Mouse (Mus musculus): ENCODE results near the gene Cyp26b1. TPM values are rescaled to one million over a fixed set of nuclear protein-coding genes. Genes with fewer than 3 reads are reported as not detected.

Cyp26b1 gene
- total RNA-seq, 2 experiments from 2014 or later, result 2.4 to 23.4 TPM

DNA sequence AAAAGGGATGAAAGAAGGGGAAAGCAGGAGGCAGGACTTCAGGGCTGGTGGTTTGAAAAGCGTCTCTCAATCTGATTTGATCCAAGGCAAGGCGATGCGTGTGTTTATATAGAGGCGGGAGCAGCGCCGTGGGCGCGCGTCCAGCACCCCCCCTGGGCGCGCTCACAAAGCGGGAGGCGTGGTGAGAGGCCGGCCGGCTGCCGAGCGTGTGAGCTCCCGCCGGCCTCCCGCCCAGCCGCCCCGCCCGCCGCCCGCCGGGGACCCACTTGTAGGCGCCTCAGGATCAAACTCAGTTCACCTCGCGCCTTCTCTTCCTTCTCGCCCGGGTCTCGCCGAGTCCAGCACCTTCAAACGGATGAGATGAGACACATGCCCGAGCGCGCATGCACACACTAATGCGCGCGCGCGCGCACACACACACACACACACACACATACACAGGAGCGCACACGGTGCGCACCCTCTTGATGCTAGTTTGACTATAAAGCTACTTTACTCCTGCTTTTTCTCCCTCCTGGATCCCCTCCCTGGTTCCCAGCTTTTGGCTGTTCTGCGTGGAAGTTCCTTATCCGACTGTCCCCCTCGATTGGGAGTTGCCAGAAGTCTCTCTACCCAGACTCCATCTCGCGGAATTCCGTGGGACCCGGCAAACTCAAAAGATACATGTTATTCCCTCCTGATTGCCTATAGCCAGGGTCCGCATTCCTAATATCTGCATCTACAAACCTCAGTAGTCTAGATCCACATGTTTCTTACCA, 4.6 kb downstream of the Cyp26b1 start:
- intact Hi-C loops (cut with DNase I), result loop anchor here (5.0 kb wide), 1 partner anchor 322 kb away; no protein-coding TSS in a partner anchor
- DNase-seq (ENCODE audit: low spot score), result no peak

DNA sequence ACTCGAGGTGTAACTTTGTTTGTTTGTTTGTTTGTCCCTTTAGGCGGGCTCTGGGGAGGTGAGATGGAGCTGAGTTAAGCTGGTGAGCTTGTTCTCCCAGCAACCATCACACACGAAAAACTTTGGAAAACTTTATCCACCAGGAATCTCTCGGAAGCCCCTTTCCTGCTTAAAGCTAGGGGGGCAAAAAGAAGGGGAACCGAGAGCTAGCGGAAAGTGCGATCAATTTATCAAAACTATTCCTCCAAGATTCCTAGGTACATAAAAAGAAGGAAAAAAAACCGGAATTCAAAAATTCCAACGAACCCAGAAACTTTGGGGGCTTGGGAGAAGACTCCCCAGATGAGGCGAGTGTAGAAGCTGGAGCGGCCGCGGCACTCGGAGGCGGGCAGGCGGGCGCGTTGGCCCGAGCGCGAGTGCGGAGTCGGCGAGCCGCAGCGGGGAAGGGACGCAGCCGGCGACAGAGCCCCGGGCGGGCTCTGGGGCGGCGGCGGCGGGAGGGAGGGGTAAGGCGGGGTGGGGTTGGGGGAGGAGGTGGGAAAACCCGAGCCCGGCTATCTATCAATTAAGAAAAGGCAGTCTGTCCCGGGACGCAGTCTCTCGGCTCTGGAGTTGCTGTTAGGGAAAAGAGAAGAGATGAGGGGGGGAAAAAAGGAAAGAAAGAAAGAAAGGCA, 5.3 kb downstream of the Cyp26b1 start:
- intact Hi-C loops (cut with DNase I), result loop anchor here (5.0 kb wide), 1 partner anchor 321 kb away; no protein-coding TSS in a partner anchor
- DNase-seq (ENCODE audit: low spot score), result no peak

DNA sequence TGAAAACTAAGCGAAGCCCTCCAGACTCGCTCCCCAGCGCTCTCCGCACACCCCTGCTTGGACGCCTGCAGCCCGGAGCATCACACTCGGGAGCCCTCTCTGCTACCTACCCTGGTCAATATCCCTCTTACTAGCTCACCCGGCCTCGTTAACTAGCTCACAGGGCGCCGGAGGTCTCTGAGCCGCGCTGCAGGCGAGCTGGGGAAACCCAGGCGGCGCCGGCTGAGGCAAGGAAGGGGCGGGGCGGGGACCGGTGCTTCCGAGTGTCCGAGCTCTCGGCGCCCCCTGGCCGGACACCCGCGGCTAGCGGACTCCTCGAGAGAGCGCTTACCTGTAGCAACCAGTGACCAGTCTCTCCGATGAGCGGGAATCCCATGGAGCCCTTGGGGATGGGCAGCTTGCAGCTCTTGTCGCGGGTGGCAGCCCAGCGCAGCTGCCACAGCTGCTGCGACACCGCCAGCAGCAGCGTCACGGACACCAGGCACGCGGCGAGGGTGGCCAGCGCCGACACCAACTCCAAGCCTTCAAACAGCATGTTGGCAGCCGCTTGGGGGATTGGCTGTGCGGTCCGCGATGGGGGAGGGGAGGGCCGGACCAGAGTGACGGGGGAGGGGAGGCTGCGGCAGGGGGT, 6.1 kb downstream of the Cyp26b1 start:
- DNase-seq (ENCODE audit: low spot score), result peak; percentile 27
- intact Hi-C loops (cut with DNase I), result loop anchor here (2.0 to 5.0 kb wide), 2 partner anchors 53 to 320 kb away; no protein-coding TSS in a partner anchor

GRCm38 (mm10) chr6:84586551-84587200, 7.0 kb downstream of the Cyp26b1 start:
- no peak for DNase-seq (ENCODE audit: low spot score)
- intact Hi-C loops (cut with DNase I), result loop anchor here (2.0 to 5.0 kb wide), 2 partner anchors 54 to 319 kb away; no protein-coding TSS in a partner anchor

- DNase-seq (ENCODE audit: low spot score), result no peak
Observed at GRCm38 (mm10) chr6:84585686-84586300, 7.9 kb downstream of the Cyp26b1 start.

GRCm38 (mm10) chr6:84584783-84585685, 8.7 kb downstream of the Cyp26b1 start:
- intact Hi-C loops (cut with DNase I), result loop anchor here (5.0 kb wide), 1 partner anchor 318 kb away; no protein-coding TSS in a partner anchor
- DNase-seq (ENCODE audit: low spot score), result peak; percentile 53

More at GRCm38 (mm10) chr6:84585686-84586300, 7.9 kb downstream of the Cyp26b1 start:
- intact Hi-C loops (cut with DNase I), result loop anchor here (2.0 to 5.0 kb wide), 2 partner anchors 55 to 318 kb away; no protein-coding TSS in a partner anchor

DNA sequence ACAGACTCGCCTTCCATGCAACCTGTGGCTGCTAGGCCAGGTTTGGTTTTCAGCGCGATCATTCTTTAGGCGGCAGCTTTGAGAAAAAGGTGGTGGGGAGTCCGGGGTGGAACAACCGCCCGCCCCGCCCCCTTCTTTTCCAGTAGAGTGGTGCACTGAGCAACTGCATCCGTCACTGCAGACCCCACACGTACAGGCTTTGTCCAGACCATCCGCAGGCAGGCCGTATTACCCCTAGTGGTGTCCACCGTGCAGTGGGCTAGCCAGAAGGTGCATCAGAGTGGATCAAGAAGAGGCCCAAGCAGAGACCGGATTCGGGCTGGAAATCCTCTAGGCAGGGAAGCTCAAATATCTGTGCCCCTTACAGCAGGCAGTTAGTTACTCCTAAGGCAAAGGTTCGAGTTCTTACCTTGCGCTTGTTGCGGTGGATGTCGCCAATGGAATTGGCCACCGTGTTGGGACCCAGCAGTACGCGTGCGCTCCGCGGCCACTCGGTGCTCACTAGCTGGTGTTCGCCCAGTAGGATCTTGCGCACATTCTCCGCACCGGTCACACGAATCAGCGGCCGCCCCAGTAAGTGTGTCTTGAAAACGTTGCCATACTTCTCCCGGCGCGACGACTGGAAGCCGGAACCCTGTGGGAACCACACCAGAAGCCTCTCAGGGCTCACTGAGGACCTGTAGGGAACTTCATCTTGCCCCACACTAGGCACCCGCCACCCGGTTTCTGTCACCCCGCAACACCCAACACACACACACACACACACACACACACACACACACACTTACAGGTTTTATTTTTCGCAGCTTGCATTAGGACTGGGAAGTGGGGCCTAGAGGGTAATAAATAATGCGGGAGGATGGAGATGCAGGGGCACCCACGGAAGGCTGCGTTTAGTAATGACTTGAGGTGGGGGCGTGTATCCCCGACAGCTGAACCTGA, 9.6 kb downstream of the Cyp26b1 start:
- DNase-seq (ENCODE audit: low spot score), result no peak
- intact Hi-C loops (cut with DNase I), result no loop called here

GRCm38 (mm10) chr6:84583371-84583770, 10.3 kb downstream of the Cyp26b1 start:
- DNase-seq (ENCODE audit: low spot score), result peak; percentile 51
- intact Hi-C loops (cut with DNase I), result no loop called here

GRCm38 (mm10) chr6:84582826-84583225, 10.9 kb downstream of the Cyp26b1 start:
- intact Hi-C loops (cut with DNase I), result no loop called here

DNA sequence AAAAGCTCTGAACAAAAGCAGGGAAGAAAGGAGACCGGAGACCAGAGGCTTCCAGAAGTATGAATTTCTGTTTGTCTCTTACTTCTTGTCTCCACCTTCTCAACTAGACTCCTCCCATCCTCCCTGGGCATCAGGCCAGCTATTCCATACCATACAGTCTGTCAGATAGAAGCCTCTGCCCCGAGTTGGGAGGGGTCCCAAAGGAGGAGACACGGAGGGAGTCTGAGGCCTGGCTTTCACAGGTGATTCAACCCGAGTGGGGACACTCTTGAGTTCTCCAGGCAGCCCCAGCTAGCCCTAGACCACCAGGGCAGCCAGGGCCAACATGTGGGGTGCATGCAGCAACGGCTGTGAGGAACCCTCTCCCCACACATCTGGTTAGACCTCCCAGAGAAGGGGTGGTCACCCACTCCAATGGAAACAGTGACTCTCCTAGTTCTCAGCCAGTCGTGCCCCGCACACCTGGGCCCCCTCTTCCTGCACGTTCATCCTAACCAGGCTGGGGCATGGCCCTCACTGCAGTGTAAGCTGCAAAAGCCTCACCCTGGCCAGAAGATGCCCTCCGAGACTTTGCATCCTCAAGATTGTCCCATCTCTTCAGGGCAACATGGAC, 11.8 kb downstream of the Cyp26b1 start:
- intact Hi-C loops (cut with DNase I), result no loop called here
- DNase-seq (ENCODE audit: low spot score), result no peak

More at GRCm38 (mm10) chr6:84582826-84583225, 10.9 kb downstream of the Cyp26b1 start:
- DNase-seq (ENCODE audit: low spot score), result no peak

DNA sequence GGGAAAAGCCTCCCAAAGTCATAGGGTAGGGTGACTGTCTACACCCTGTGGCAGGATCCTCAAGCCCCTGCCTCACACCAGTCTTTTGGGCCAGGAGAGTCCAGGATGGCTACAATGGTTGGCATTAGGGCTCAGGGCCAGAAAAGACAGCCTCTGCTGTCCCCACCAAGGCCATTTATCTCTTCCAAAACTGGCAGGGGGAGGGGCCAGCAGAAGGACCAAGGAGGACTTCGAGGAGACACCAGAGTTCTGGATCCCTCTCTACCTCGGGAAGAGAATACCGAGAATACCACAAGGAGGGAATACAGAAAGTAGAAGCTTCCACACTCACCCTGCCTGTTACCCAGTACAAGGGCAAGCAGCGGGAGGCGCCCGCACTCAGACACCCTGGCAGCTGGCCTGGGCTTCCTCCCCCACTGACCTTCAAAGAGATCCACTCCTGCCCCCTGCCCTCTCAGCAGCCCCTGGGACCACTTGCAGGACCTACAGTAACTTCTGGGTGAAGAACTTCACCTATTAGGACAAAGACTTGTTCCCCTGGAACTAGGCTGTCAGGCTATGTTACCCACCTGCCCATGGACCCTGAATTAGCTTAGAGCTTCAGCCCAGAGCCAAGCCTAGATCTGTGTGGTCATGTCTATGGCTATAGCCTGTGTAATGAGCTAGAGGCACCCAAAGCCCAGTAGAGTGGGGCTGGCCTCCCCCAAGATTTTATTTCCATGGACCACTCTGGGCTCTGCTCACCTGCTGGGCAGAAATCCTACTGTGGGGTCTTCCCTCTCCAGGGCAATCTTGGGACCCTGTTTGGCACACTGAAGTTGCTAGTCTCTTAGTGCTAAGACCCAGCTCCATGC, 12.5 kb downstream of the Cyp26b1 start:
- intact Hi-C loops (cut with DNase I), result no loop called here
- no peak for DNase-seq (ENCODE audit: low spot score)

- intact Hi-C loops (cut with DNase I), result loop anchor here (5.0 kb wide), 2 partner anchors 172 to 487 kb away; no protein-coding TSS in a partner anchor
Observed at GRCm38 (mm10) chr6:84579508-84579907, 14.2 kb downstream of the Cyp26b1 start.

GRCm38 (mm10) chr6:84578928-84579327, 14.8 kb downstream of the Cyp26b1 start:
- DNase-seq (ENCODE audit: low spot score), result no peak
- intact Hi-C loops (cut with DNase I), result loop anchor here (5.0 kb wide), 2 partner anchors 172 to 487 kb away; no protein-coding TSS in a partner anchor

More at GRCm38 (mm10) chr6:84579508-84579907, 14.2 kb downstream of the Cyp26b1 start:
- no peak for DNase-seq (ENCODE audit: low spot score)

- DNase-seq (ENCODE audit: low spot score), result no peak
- intact Hi-C loops (cut with DNase I), result loop anchor here (5.0 kb wide), 2 partner anchors 171 to 486 kb away; no protein-coding TSS in a partner anchor
Observed at GRCm38 (mm10) chr6:84577898-84578297, 15.8 kb downstream of the Cyp26b1 start.

DNA sequence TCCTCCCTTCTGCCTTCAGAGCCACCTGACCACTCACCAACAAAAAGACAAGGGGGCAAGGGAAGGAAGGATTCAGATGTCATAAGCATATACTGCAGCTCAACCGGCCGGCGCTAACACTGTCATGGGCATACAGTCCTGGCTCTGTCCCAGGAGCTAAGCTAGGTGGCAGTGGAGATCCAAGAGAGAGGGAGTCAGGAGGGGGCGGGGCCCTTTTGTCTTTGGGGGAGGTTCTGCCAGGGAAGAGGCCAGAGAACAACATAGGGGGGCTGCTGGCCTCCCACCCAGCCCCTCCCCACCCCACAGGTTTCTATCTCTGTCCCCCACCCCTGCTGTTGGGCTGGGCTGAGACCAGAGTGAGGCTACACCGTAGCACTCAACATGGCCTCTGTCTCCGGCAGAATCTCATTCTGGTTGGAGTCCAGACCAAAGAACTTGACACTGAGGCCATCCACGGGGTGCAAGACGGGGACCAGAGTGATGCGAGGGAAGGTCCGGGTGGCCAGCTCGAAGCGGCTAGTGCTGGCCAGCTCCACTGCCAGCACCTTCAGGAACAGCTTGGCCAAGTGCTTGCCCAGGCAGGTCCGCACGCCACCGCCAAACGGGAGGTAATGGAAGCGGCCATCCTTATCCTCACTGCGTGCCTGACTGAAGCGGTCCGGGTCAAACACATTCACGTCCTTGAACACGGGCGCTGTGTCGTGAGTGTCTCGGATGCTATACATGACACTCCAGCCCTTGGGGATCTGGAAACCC, 19.6 kb downstream of the Cyp26b1 start:
- no peak for DNase-seq (ENCODE audit: low spot score)
- intact Hi-C loops (cut with DNase I), result loop anchor here (5.0 kb wide), 1 partner anchor 67 kb away; no protein-coding TSS in a partner anchor

Data from heart, postnatal 25 days (tissue).